14 mouse cellular contexts compared by ENCODE assay signal in genomic region chr8:13188052-13188555, GRCm38 (mm10). TPM values are rescaled to one million over a fixed set of nuclear protein-coding genes. Genes with fewer than 3 reads are reported as not detected.
DNase-seq lines count a peak whose midpoint lies in the region; TF ChIP-seq lines count a peak whose summit lies in the region.
"Had no signal": no experiment of that assay in that cellular context is flagged by ENCODE, and none has a peak within 500 bp of the region (broad histone marks: within the 10 kb centered on the region; RNA-seq: fewer than 3 reads in every experiment).

No protein-coding gene starts in this region.

- DNase-seq in gastrocnemius, adult 2 months = no peak
- no peak for DNase-seq in gastrocnemius, postnatal 10 days
- peak; percentile 81 for DNase-seq in retina, adult 2 months (ENCODE audit: low read depth, low spot score)
- DNase-seq in retina, embryonic 14.5 days (ENCODE audit: low spot score) = no peak
- DNase-seq in urinary bladder, adult 2 months (ENCODE audit: low spot score) = no peak
- DNase-seq: B cell, adult 2 months; cerebellum, adult 11-12 months; cerebellum, adult 2 months; cerebellum, adult 9-10 months; cerebellum, postnatal 25 days had no signal

- H3K4me3 ChIP-seq in gastrocnemius, adult 2 months = no peak overlapping the region
- H3K4me3 ChIP-seq: embryonic facial prominence, embryonic 10.5 days; embryonic facial prominence, embryonic 12.5 days; forebrain, embryonic 13.5 days; forebrain, embryonic 15.5 days had no signal

- peak overlapping the region; percentile 88; the same call in 1 of the 2 replicates for H3K27ac ChIP-seq in gastrocnemius, adult 2 months
- H3K27ac ChIP-seq: embryonic facial prominence, embryonic 10.5 days; embryonic facial prominence, embryonic 12.5 days; forebrain, embryonic 13.5 days; forebrain, embryonic 15.5 days had no signal

- intact Hi-C loops in gastrocnemius, adult 2 months (cut with DNase I) = no loop called here

- TF ChIP-seq CTCF in gastrocnemius, adult 2 months (IDR thresholded peaks at IDR 0.05) = no peak

RNA-seq across cellular contexts. Expression of gene Grtp1, which starts 12.3 kb away (rescaled TPM):
- total RNA-seq in gastrocnemius, adult 2 months (2021) = 10 to 100 TPM in 1 of 2 experiments, 1 to 10 TPM in 1; 9.7 to 20.6 TPM
- total RNA-seq in gastrocnemius, postnatal 10 days (2021) = 10 to 100 TPM in 1 of 2 experiments, 1 to 10 TPM in 1; 9.8 to 14.0 TPM
- polyA plus RNA-seq in urinary bladder, adult 2 months (2012; rRNA removed) = 14.2 and 14.9 TPM in 2 replicates

RNA-seq across cellular contexts. Expression of gene Lamp1, which starts 29.1 kb away (rescaled TPM):
- total RNA-seq in gastrocnemius, adult 2 months (2021) = 100 to 1,000 TPM; 378 to 400 TPM
- total RNA-seq in gastrocnemius, postnatal 10 days (2021) = 100 to 1,000 TPM; 234 to 237 TPM
- 555 and 563 TPM in 2 replicates for polyA plus RNA-seq in urinary bladder, adult 2 months (2012; rRNA removed)
